Mouse (Mus musculus): Measurements from ENCODE around the gene Olfr186. TPM values are rescaled to one million over a fixed set of nuclear protein-coding genes. Genes with fewer than 3 reads are reported as not detected.
"Not testable (repeated sequence)": the region's sequence is repeated elsewhere in the genome, so short reads cannot be mapped to it uniquely, and the experiment has no call there.

The Olfr186 gene
- polyA plus RNA-seq (2014; fragmentation: Nextera tagmentation; extraction: Ambion mirVana), result not detected in 2 replicates

- Histone ChIP-seq H3K4me1 (ENCODE audit: control insufficient read depth, insufficient read depth, low read length) (no peaks in the 10 kb centered on the region), H3K9me3 (ENCODE audit: control insufficient read depth, low read length) (no peaks in the 10 kb centered on the region), H3K9ac (replicated peaks; ENCODE audit: low read length) (no peak within 1 kb of the TSS), H3K4me3 (replicated peaks; ENCODE audit: low read depth, low read length) (no peak within 1 kb of the TSS), H3K36me3 (ENCODE audit: control insufficient read depth, insufficient read depth, low read length) (no peaks in the 10 kb centered on the region), H3K27me3 (ENCODE audit: control insufficient read depth, insufficient read depth, low read length) (no peaks in the 10 kb centered on the region), H3K4me2 (ENCODE audit: low read length) (no peak within 1 kb of the TSS), H3K27ac (replicated peaks; ENCODE audit: low read depth, low read length) (no peak within 1 kb of the TSS)
- 94% methylated on average over 4 of the region's 4 CpGs for WGBS
- no peak for ATAC-seq (ENCODE audit: low FRiP score, low TSS enrichment)
- DNase-seq, result no peak
These were observed at the start of gene Olfr186 for GRCm38 (mm10) chr16:59030191-59030590. Gene Olfr186, minus strand, starts transcription at chr16:59030291.

- Histone ChIP-seq H3K27ac (replicated peaks; ENCODE audit: low read depth, low read length) (no peak within 1 kb of the TSS), H3K4me3 (replicated peaks; ENCODE audit: low read depth, low read length) (no peak within 1 kb of the TSS), H3K4me2 (ENCODE audit: low read length) (no peak within 1 kb of the TSS), H3K9ac (replicated peaks; ENCODE audit: low read length) (no peak within 1 kb of the TSS), H3K9me3 (ENCODE audit: control insufficient read depth, low read length) (no peaks in the 10 kb centered on the region), H3K4me1 (ENCODE audit: control insufficient read depth, insufficient read depth, low read length) (no peaks in the 10 kb centered on the region), H3K36me3 (ENCODE audit: control insufficient read depth, insufficient read depth, low read length) (no peaks in the 10 kb centered on the region), H3K27me3 (ENCODE audit: control insufficient read depth, insufficient read depth, low read length) (no peaks in the 10 kb centered on the region)
- no peak for ATAC-seq (ENCODE audit: low FRiP score, low TSS enrichment)
- 91% methylated on average over 5 of the region's 5 CpGs for WGBS
- DNase-seq, result no peak
These were observed 47.8 kb upstream of the Olfr186 start, which contains the start of gene Olfr190 for GRCm38 (mm10) chr16:59077905-59078304. Gene Olfr190, minus strand, starts transcription at chr16:59078005.

- H3K4me2 ChIP-seq (ENCODE audit: low read length), result no peak overlapping the region
- H3K27ac ChIP-seq (replicated peaks; ENCODE audit: low read depth, low read length), result no peak overlapping the region
- DNase-seq, result no peak
- H3K4me3 ChIP-seq (replicated peaks; ENCODE audit: low read depth, low read length), result no peak overlapping the region
- no peak overlapping the region for H3K9ac ChIP-seq (replicated peaks; ENCODE audit: low read length)
- H3K36me3 ChIP-seq (ENCODE audit: control insufficient read depth, insufficient read depth, low read length), result no peaks in the 10 kb centered on the region
- 88% methylated on average over 1 of the region's 1 CpGs for WGBS
- no peaks in the 10 kb centered on the region for H3K27me3 ChIP-seq (ENCODE audit: control insufficient read depth, insufficient read depth, low read length)
- ATAC-seq (ENCODE audit: low FRiP score, low TSS enrichment), result no peak
- no peaks in the 10 kb centered on the region for H3K9me3 ChIP-seq (ENCODE audit: control insufficient read depth, low read length)
- H3K4me1 ChIP-seq (ENCODE audit: control insufficient read depth, insufficient read depth, low read length), result no peaks in the 10 kb centered on the region
These were observed 43.4 kb upstream of the Olfr186 start for GRCm38 (mm10) chr16:59073520-59073919.

GRCm38 (mm10) chr16:59071755-59072154 lies 41.7 kb upstream of the Olfr186 start:
- no peaks in the 10 kb centered on the region for H3K36me3 ChIP-seq (ENCODE audit: control insufficient read depth, insufficient read depth, low read length)
- no peak overlapping the region for H3K27ac ChIP-seq (replicated peaks; ENCODE audit: low read depth, low read length)
- H3K9ac ChIP-seq (replicated peaks; ENCODE audit: low read length), result no peak overlapping the region
- no peak overlapping the region for H3K4me3 ChIP-seq (replicated peaks; ENCODE audit: low read depth, low read length)
- ATAC-seq (ENCODE audit: low FRiP score, low TSS enrichment), result no peak
- no peaks in the 10 kb centered on the region for H3K27me3 ChIP-seq (ENCODE audit: control insufficient read depth, insufficient read depth, low read length)
- H3K4me2 ChIP-seq (ENCODE audit: low read length), result no peak overlapping the region
- no peak for DNase-seq
- no peaks in the 10 kb centered on the region for H3K9me3 ChIP-seq (ENCODE audit: control insufficient read depth, low read length)
- no peaks in the 10 kb centered on the region for H3K4me1 ChIP-seq (ENCODE audit: control insufficient read depth, insufficient read depth, low read length)

GRCm38 (mm10) chr16:59062411-59062810 lies 32.3 kb upstream of the Olfr186 start:
- H3K4me1 ChIP-seq (ENCODE audit: control insufficient read depth, insufficient read depth, low read length); H3K4me3 ChIP-seq (replicated peaks; ENCODE audit: low read depth, low read length); H3K36me3 ChIP-seq (ENCODE audit: control insufficient read depth, insufficient read depth, low read length); H3K9me3 ChIP-seq (ENCODE audit: control insufficient read depth, low read length); H3K27me3 ChIP-seq (ENCODE audit: control insufficient read depth, insufficient read depth, low read length); ATAC-seq (ENCODE audit: low FRiP score, low TSS enrichment); H3K9ac ChIP-seq (replicated peaks; ENCODE audit: low read length); H3K27ac ChIP-seq (replicated peaks; ENCODE audit: low read depth, low read length); DNase-seq; H3K4me2 ChIP-seq (ENCODE audit: low read length): not testable (repeated sequence)
- WGBS, result 74% methylated on average over 3 of the region's 3 CpGs

GRCm38 (mm10) chr16:59049286-59049685 lies 19.2 kb upstream of the Olfr186 start:
- not testable (repeated sequence) for H3K36me3 ChIP-seq (ENCODE audit: control insufficient read depth, insufficient read depth, low read length); H3K9ac ChIP-seq (replicated peaks; ENCODE audit: low read length); H3K27ac ChIP-seq (replicated peaks; ENCODE audit: low read depth, low read length); H3K9me3 ChIP-seq (ENCODE audit: control insufficient read depth, low read length); H3K4me3 ChIP-seq (replicated peaks; ENCODE audit: low read depth, low read length); H3K4me2 ChIP-seq (ENCODE audit: low read length); DNase-seq; H3K4me1 ChIP-seq (ENCODE audit: control insufficient read depth, insufficient read depth, low read length); ATAC-seq (ENCODE audit: low FRiP score, low TSS enrichment); H3K27me3 ChIP-seq (ENCODE audit: control insufficient read depth, insufficient read depth, low read length)
- 96% methylated on average over 2 of the region's 2 CpGs for WGBS

GRCm38 (mm10) chr16:59048860-59049259 lies 18.8 kb upstream of the Olfr186 start:
- no peak overlapping the region for H3K9ac ChIP-seq (replicated peaks; ENCODE audit: low read length)
- H3K4me2 ChIP-seq (ENCODE audit: low read length), result no peak overlapping the region
- DNase-seq (no peak), ATAC-seq (ENCODE audit: low FRiP score, low TSS enrichment) (no peak)
- no peaks in the 10 kb centered on the region for H3K36me3 ChIP-seq (ENCODE audit: control insufficient read depth, insufficient read depth, low read length)
- no peak overlapping the region for H3K27ac ChIP-seq (replicated peaks; ENCODE audit: low read depth, low read length)
- no peak overlapping the region for H3K4me3 ChIP-seq (replicated peaks; ENCODE audit: low read depth, low read length)
- 86% methylated on average over 1 of the region's 1 CpGs for WGBS
- no peaks in the 10 kb centered on the region for H3K27me3 ChIP-seq (ENCODE audit: control insufficient read depth, insufficient read depth, low read length)
- no peaks in the 10 kb centered on the region for H3K4me1 ChIP-seq (ENCODE audit: control insufficient read depth, insufficient read depth, low read length)
- H3K9me3 ChIP-seq (ENCODE audit: control insufficient read depth, low read length), result no peaks in the 10 kb centered on the region

- ATAC-seq (ENCODE audit: low FRiP score, low TSS enrichment), result no peak
- 65% methylated on average over 4 of the region's 4 CpGs for WGBS
- Histone ChIP-seq H3K27ac (replicated peaks; ENCODE audit: low read depth, low read length) (no peak overlapping the region), H3K27me3 (ENCODE audit: control insufficient read depth, insufficient read depth, low read length) (no peaks in the 10 kb centered on the region), H3K9ac (replicated peaks; ENCODE audit: low read length) (no peak overlapping the region), H3K36me3 (ENCODE audit: control insufficient read depth, insufficient read depth, low read length) (no peaks in the 10 kb centered on the region), H3K4me2 (ENCODE audit: low read length) (no peak overlapping the region), H3K9me3 (ENCODE audit: control insufficient read depth, low read length) (no peaks in the 10 kb centered on the region), H3K4me3 (replicated peaks; ENCODE audit: low read depth, low read length) (no peak overlapping the region), H3K4me1 (ENCODE audit: control insufficient read depth, insufficient read depth, low read length) (no peaks in the 10 kb centered on the region)
- no peak for DNase-seq
These were observed 17.5 kb upstream of the Olfr186 start for GRCm38 (mm10) chr16:59047579-59047978.

GRCm38 (mm10) chr16:59045835-59046234 lies 15.7 kb upstream of the Olfr186 start:
- DNase-seq (no peak), ATAC-seq (ENCODE audit: low FRiP score, low TSS enrichment) (no peak)
- no peak overlapping the region for H3K4me2 ChIP-seq (ENCODE audit: low read length)
- no peak overlapping the region for H3K4me3 ChIP-seq (replicated peaks; ENCODE audit: low read depth, low read length)
- H3K9ac ChIP-seq (replicated peaks; ENCODE audit: low read length), result no peak overlapping the region
- 85% methylated on average over 3 of the region's 3 CpGs for WGBS
- H3K36me3 ChIP-seq (ENCODE audit: control insufficient read depth, insufficient read depth, low read length), result no peaks in the 10 kb centered on the region
- no peaks in the 10 kb centered on the region for H3K9me3 ChIP-seq (ENCODE audit: control insufficient read depth, low read length)
- no peak overlapping the region for H3K27ac ChIP-seq (replicated peaks; ENCODE audit: low read depth, low read length)
- no peaks in the 10 kb centered on the region for H3K4me1 ChIP-seq (ENCODE audit: control insufficient read depth, insufficient read depth, low read length)
- H3K27me3 ChIP-seq (ENCODE audit: control insufficient read depth, insufficient read depth, low read length), result no peaks in the 10 kb centered on the region

Measured in midbrain, embryonic 14.5 days (tissue).